Mouse (Mus musculus): ENCODE results near the gene Prkd1.

DNA sequence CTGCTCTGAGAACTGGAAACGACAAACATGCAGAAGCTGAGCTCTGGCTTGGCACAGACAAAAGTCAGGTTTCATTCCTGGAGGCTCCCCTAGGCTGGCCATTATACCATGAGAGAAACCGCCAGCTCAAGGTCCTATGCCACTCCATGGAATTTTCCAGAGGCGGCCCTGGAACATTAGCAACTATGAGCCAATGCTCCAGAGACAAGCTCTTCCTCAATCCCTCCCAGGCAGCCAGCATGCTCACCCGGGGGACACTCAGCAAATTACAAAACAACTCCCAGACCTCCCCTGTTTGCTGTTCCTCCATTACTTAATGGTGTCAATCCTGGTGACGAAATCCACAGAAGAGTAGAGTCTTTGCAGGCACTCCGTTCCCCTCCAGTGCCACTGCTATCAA, 14.5 kb downstream of the Prkd1 start:
- TF ChIP-seq CTCF (IDR thresholded peaks at IDR 0.05; ENCODE audit: control insufficient read depth, insufficient read depth, insufficient read length) (no peak), MYOD1 (IDR thresholded peaks at IDR 0.05; ENCODE audit: control insufficient read depth, insufficient read length, low read depth) (no peak), USF1 (IDR thresholded peaks at IDR 0.05; ENCODE audit: low read depth) (no peak), MAX (IDR thresholded peaks at IDR 0.05) (no peak), MYOG (IDR thresholded peaks at IDR 0.05; ENCODE audit: control insufficient read depth, extremely low read depth, insufficient read length) (no peak), CEBPB (IDR thresholded peaks at IDR 0.05; ENCODE audit: low read depth) (no peak), FOSL1 (IDR thresholded peaks at IDR 0.05; ENCODE audit: insufficient read depth, low read length, poor library complexity, severe bottlenecking) (no peak)
